Mouse (Mus musculus) C2C12 (cell line): ENCODE results near the gene Agap1.

ENCODE experiments used
- CTCF ChIP-seq: IDR thresholded peaks from one replicate; pipeline ENCODE4 v1.5.1; 2011; ENCODE audit not compliant: control insufficient read depth, insufficient read depth, insufficient read length
- MAX ChIP-seq: IDR thresholded peaks from one replicate; pipeline ENCODE4 v1.6.1; 2011; ENCODE audit warnings: mild to moderate bottlenecking, control low read depth
- MYOG ChIP-seq: IDR thresholded peaks from one replicate; pipeline ENCODE4 v1.6.1; 2011; ENCODE audit not compliant: control insufficient read depth, insufficient read length; ENCODE audit errors: extremely low read depth

DNA sequence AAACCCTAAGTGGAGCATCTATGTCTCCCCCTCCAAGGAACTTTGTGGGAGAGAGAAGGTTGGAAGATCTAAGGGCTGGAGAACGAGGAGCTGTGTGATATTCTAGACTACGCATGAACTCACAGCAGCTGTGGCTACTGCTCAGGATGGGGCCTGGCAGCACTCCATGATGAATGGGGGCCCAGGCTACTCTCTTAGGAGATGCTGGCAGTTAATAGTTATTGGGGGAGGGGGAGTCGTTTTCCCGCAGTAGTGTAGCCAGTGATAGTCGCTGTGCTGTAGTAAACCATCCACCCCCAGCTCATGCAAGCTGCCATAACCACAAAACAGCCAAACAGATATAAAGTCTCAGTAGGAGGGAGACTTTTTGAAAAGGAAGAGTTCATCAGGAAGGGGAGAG lies 457.8 kb downstream of the Agap1 start:
- TF ChIP-seq CTCF, result no peak
- TF ChIP-seq MAX, result no peak
- no peak for TF ChIP-seq MYOG
